Mouse (Mus musculus) neural tube, embryonic 15.5 days (tissue): ENCODE data around the gene Mlx. TPM values are rescaled to one million over a fixed set of nuclear protein-coding genes. Genes with fewer than 3 reads are reported as not detected.

Source experiments
- microRNA-seq: library from miRNA; unstranded; fragments of <30 nt; microRNA quantifications from one replicate; pipeline ENCODE4, GENCODE M21; 2017
- polyA plus RNA-seq: library from polyadenylated mRNA; unstranded; fragments of >200 nt; fragmentation: Nextera tagmentation; extraction: Ambion mirVana; gene quantifications from 2 replicates; pipeline ENCODE4 v1.2.1, GENCODE M21; 2015

Gene Mlx
- polyA plus RNA-seq, 1 experiment from 2014 or later: 96.6 TPM

Small RNA genes lying within 50 kb of the gene (microRNA-seq; reads per million reads assigned to microRNA genes)
- gene Gm27626: not detected

Other genes with a start within 250 kb of the Mlx start
- gene Stat5b, start 236.6 kb upstream of the Mlx start, polyA plus RNA-seq: 18.5 and 25.5 TPM in 2 replicates
- gene Stat5a, start 227.9 kb upstream of the Mlx start, polyA plus RNA-seq: 2.1 and 10.1 TPM in 2 replicates
- 57.9 and 66.9 TPM in 2 replicates for gene Stat3, start 147.7 kb upstream of the Mlx start, polyA plus RNA-seq
- 45.6 and 73.4 TPM in 2 replicates for gene Cavin1, start 116.4 kb upstream of the Mlx start, polyA plus RNA-seq
- gene Atp6v0a1, start 77.8 kb upstream of the Mlx start, polyA plus RNA-seq: 150 and 167 TPM in 2 replicates
- 11.7 and 12.4 TPM in 2 replicates for gene Naglu, start 17.3 kb upstream of the Mlx start, polyA plus RNA-seq
- 0.22 and 0.29 TPM in 2 replicates for gene Hsd17b1, start 8.9 kb upstream of the Mlx start, polyA plus RNA-seq
- 37.5 and 39.6 TPM in 2 replicates for gene Coasy, start 4.7 kb upstream of the Mlx start, polyA plus RNA-seq
- 17.7 and 22.4 TPM in 2 replicates for gene Psmc3ip, start 8.2 kb downstream of the Mlx start, polyA plus RNA-seq
- 23.5 and 26.0 TPM in 2 replicates for gene Retreg3, start 32.6 kb downstream of the Mlx start, polyA plus RNA-seq
- 68.4 and 73.7 TPM in 2 replicates for gene Tubg1, start 32.7 kb downstream of the Mlx start, polyA plus RNA-seq
- gene Tubg2, start 68.6 kb downstream of the Mlx start, polyA plus RNA-seq: 49.9 and 60.7 TPM in 2 replicates
- gene Cntnap1, start 83.2 kb downstream of the Mlx start, polyA plus RNA-seq: 11.2 and 12.3 TPM in 2 replicates
- gene Plekhh3, start 84.1 kb downstream of the Mlx start, polyA plus RNA-seq: 9.2 and 9.5 TPM in 2 replicates
- 0.51 and 0.70 TPM in 2 replicates for gene Ccr10, start 88.2 kb downstream of the Mlx start, polyA plus RNA-seq
- 25.4 and 26.1 TPM in 2 replicates for gene Ezh1, start 139.2 kb downstream of the Mlx start, polyA plus RNA-seq
- gene Ramp2, start 158.8 kb downstream of the Mlx start, polyA plus RNA-seq: 105 and 107 TPM in 2 replicates
- 123 and 128 TPM in 2 replicates for gene Vps25, start 166.4 kb downstream of the Mlx start, polyA plus RNA-seq
- 5.1 and 7.0 TPM in 2 replicates for gene Wnk4, start 173.3 kb downstream of the Mlx start, polyA plus RNA-seq
- 0.77 and 0.80 TPM in 2 replicates for gene Cntd1, start 191.7 kb downstream of the Mlx start, polyA plus RNA-seq
- 213 and 237 TPM in 2 replicates for gene Coa3, start 191.8 kb downstream of the Mlx start, polyA plus RNA-seq
- 172 and 175 TPM in 2 replicates for gene Becn1, start 215.0 kb downstream of the Mlx start, polyA plus RNA-seq
- 108 and 123 TPM in 2 replicates for gene Psme3, start 228.9 kb downstream of the Mlx start, polyA plus RNA-seq
- 1.5 and 1.7 TPM in 2 replicates for gene Aoc2, start 237.8 kb downstream of the Mlx start, polyA plus RNA-seq
- gene Aoc3, start 243.3 kb downstream of the Mlx start, polyA plus RNA-seq: 0.20 and 0.38 TPM in 2 replicates